Mouse (Mus musculus) heart, adult 2 months (tissue): ENCODE measurements around the gene H6pd. TPM values are rescaled to one million over a fixed set of nuclear protein-coding genes. Genes with fewer than 3 reads are reported as not detected.

Experiments
- DNase-seq, 2 experiments: peaks; one replicate each; pipeline ENCODE4 v3.0.0; 2021
- H3K27ac ChIP-seq: fragments of 200-600 bp; 2 replicates; pipeline ENCODE4 v1.8.1; 2022
- H3K27me3 ChIP-seq: fragments of 200-500 bp; 2 replicates; pipeline ENCODE4 v1.6.1; 2012; ENCODE audit warnings: mild to moderate bottlenecking, low read length, inconsistent platforms, mixed read lengths; ENCODE audit not compliant: control insufficient read depth, insufficient read depth
- H3K36me3 ChIP-seq: fragments of 200-500 bp; 2 replicates; pipeline ENCODE4 v1.6.1; 2012; ENCODE audit warnings: low read length, inconsistent platforms; ENCODE audit not compliant: control insufficient read depth, insufficient read depth
- H3K4me1 ChIP-seq: fragments of 200-500 bp; 2 replicates; pipeline ENCODE4 v1.6.1; 2011; ENCODE audit warnings: low read length; ENCODE audit not compliant: control insufficient read depth, insufficient read depth
- H3K4me3 ChIP-seq: fragments of 200-600 bp; 2 replicates; pipeline ENCODE4 v1.8.1; 2022
- H3K79me2 ChIP-seq: fragments of 200-500 bp; replicated peaks from 2 replicates; pipeline ENCODE4 v1.6.1; 2012; ENCODE audit warnings: mild to moderate bottlenecking, inconsistent platforms, low read length, moderate library complexity, mixed read lengths; ENCODE audit not compliant: control insufficient read depth, insufficient read depth
- H3K9ac ChIP-seq: fragments of 200-500 bp; 2 replicates; pipeline ENCODE4 v1.6.1; 2012; ENCODE audit warnings: low read depth, mild to moderate bottlenecking, control low read depth, inconsistent platforms, low read length, mixed read lengths
- CTCF ChIP-seq: fragments of 200-600 bp; IDR thresholded peaks from 2 replicates; pipeline ENCODE4 v1.8.1; 2022; ENCODE audit warnings: antibody characterized with exemption, mild to moderate bottlenecking, moderate library complexity
- EP300 ChIP-seq: fragments of 200-500 bp; IDR thresholded peaks from 2 replicates; pipeline ENCODE4 v1.6.1; 2011; ENCODE audit warnings: low read depth, low read length, control low read depth; ENCODE audit not compliant: insufficient read depth
- POLR2A ChIP-seq: fragments of 200-500 bp; IDR thresholded peaks from 2 replicates; pipeline ENCODE4 v1.6.1; 2011; ENCODE audit warnings: mild to moderate bottlenecking, low read depth, low read length, control low read depth; ENCODE audit not compliant: insufficient read depth
- WGBS: fragments of 180-500 bp; shearing (Covaris S2); methylation state at CpG from one replicate; pipeline ENCODE4 v1.1.7; 2018; 5-methylcytosine and 5-hydroxymethylcytosine counted together
- intact Hi-C: fragments of 180-260 bp; cut with DNase I; formaldehyde crosslinking; loops from one replicate; pipeline ENCODE4 v1.15.1; 2025
- polyA plus RNA-seq: library from polyadenylated mRNA; depleted of rRNA; stranded (reverse); fragments of >200 nt; gene quantifications from 2 replicates; pipeline ENCODE4 v1.2.3, GENCODE M21; 2012
- total RNA-seq, 2 experiments: library from RNA; stranded (reverse); gene quantifications; 2 replicates each; pipeline ENCODE4 v1.2.3; 2021

Gene H6pd
- total and polyA plus RNA-seq, 3 experiments, result 27.4 to 44.2 (median 39.0) TPM

GRCm38 (mm10) chr4:150003641-150004040 lies 5.2 kb downstream of the H6pd start:
- peak overlapping the region; percentile 79 for H3K27ac ChIP-seq
- no peaks in the 10 kb centered on the region; the same call in 1 of the 2 replicates for H3K36me3 ChIP-seq
- peaks cover 3% of the 10 kb centered on the region for H3K79me2 ChIP-seq
- no peaks in the 10 kb centered on the region for H3K27me3 ChIP-seq
- no peak overlapping the region for H3K4me3 ChIP-seq
- intact Hi-C loops, result no loop called here
- 81% methylated on average over 4 of the region's 4 CpGs for WGBS
- no peak overlapping the region for H3K9ac ChIP-seq
- peak; percentile 10 to 25 for DNase-seq
- H3K4me1 ChIP-seq, result peaks cover 40% of the 10 kb centered on the region
- no peak for TF ChIP-seq EP300
- TF ChIP-seq CTCF, result no peak

- no peak overlapping the region for H3K9ac ChIP-seq
These were observed 5.7 kb downstream of the H6pd start for GRCm38 (mm10) chr4:150003021-150003580.

GRCm38 (mm10) chr4:150002021-150002528 lies 6.7 kb downstream of the H6pd start:
- Histone ChIP-seq H3K27ac (peak overlapping the region; percentile 79), H3K4me1 (peaks cover 41% of the 10 kb centered on the region), H3K4me3 (peak overlapping the region; percentile 30; the same call in 1 of the 2 replicates), H3K36me3 (no peaks in the 10 kb centered on the region; the same call in 1 of the 2 replicates), H3K9ac (peak overlapping the region; percentile 4), H3K27me3 (no peaks in the 10 kb centered on the region), H3K79me2 (peaks cover 3% of the 10 kb centered on the region)
- TF ChIP-seq POLR2A (0 out of 2 replicates have a peak, but pooled peaks have one; percentile 21), CTCF (no peak)
- intact Hi-C loops, result no loop called here
- 46% methylated on average over 12 of the region's 12 CpGs for WGBS
- peak; percentile 47 to 54 for DNase-seq

More at GRCm38 (mm10) chr4:150003021-150003580, 5.7 kb downstream of the H6pd start:
- no peak for TF ChIP-seq POLR2A
- no peak for TF ChIP-seq EP300
- TF ChIP-seq CTCF, result no peak
- intact Hi-C loops, result no loop called here
- Histone ChIP-seq H3K4me3 (peak overlapping the region; percentile 30; the same call in 1 of the 2 replicates), H3K27me3 (no peaks in the 10 kb centered on the region), H3K4me1 (peaks cover 43% of the 10 kb centered on the region), H3K27ac (peak overlapping the region; percentile 79), H3K36me3 (no peaks in the 10 kb centered on the region; the same call in 1 of the 2 replicates), H3K79me2 (peaks cover 3% of the 10 kb centered on the region)
- WGBS, result 40% methylated on average over 7 of the region's 7 CpGs
- DNase-seq, result peak in 1 of 2 experiments; percentile 20

GRCm38 (mm10) chr4:150001221-150001860 lies 7.5 kb downstream of the H6pd start:
- Histone ChIP-seq H3K9ac (peak overlapping the region; percentile 23; the same call in 1 of the 2 replicates), H3K36me3 (no peaks in the 10 kb centered on the region; the same call in 1 of the 2 replicates), H3K4me1 (peaks cover 44% of the 10 kb centered on the region), H3K27ac (peak overlapping the region; percentile 79), H3K27me3 (no peaks in the 10 kb centered on the region), H3K4me3 (no peak overlapping the region), H3K79me2 (peaks cover 3% of the 10 kb centered on the region)
- intact Hi-C loops, result no loop called here
- DNase-seq, result peak in 1 of 2 experiments; percentile 30
- TF ChIP-seq CTCF, result no peak
- WGBS, result 49% methylated on average over 10 of the region's 10 CpGs

GRCm38 (mm10) chr4:149999931-150000555 lies 8.8 kb downstream of the H6pd start:
- H3K4me1 ChIP-seq, result peaks cover 41% of the 10 kb centered on the region

More at GRCm38 (mm10) chr4:149999931-150000555, 8.8 kb downstream of the H6pd start:
- Histone ChIP-seq H3K36me3 (no peaks in the 10 kb centered on the region; the same call in 1 of the 2 replicates), H3K27me3 (no peaks in the 10 kb centered on the region), H3K9ac (no peak overlapping the region), H3K4me3 (no peak overlapping the region), H3K27ac (peak overlapping the region; percentile 79), H3K79me2 (peaks cover 2% of the 10 kb centered on the region)
- peak; percentile 42 to 44 for DNase-seq
- intact Hi-C loops, result loop anchor here (1.0 kb wide), 1 partner anchor 8 kb away; no protein-coding TSS in a partner anchor
- WGBS, result 81% methylated on average over 15 of the region's 15 CpGs
- no peak for TF ChIP-seq CTCF
- TF ChIP-seq POLR2A, result no peak
- no peak for TF ChIP-seq EP300
